Mouse (Mus musculus) liver, embryonic 15.5 days (tissue): ENCODE measurements around the gene 1600002K03Rik. TPM values are rescaled to one million over a fixed set of nuclear protein-coding genes. Genes with fewer than 3 reads are reported as not detected.

Experiments used
- ATAC-seq: fragments of 200-750 bp; cut with Nextera tagmentation; 2 replicates; pipeline ENCODE4 v1.8.0; 2017; ENCODE audit warnings: moderate number of reproducible peaks, mild to moderate bottlenecking, moderate library complexity; ENCODE audit not compliant: insufficient read depth
- H3K27ac ChIP-seq: fragments of 300-500 bp; sonication (generic); replicated peaks from 2 replicates; pipeline ENCODE4 v1.5.1; 2015; ENCODE audit warnings: mild to moderate bottlenecking, inconsistent platforms
- H3K27me3 ChIP-seq: fragments of 300-500 bp; sonication (generic); 2 replicates; pipeline ENCODE4 v1.6.1; 2015; ENCODE audit warnings: mild to moderate bottlenecking, inconsistent platforms
- H3K36me3 ChIP-seq: fragments of 300-500 bp; sonication (generic); replicated peaks from 2 replicates; pipeline ENCODE4 v1.6.1; 2015; ENCODE audit warnings: moderate library complexity, mild to moderate bottlenecking, inconsistent platforms
- H3K4me1 ChIP-seq: fragments of 300-500 bp; sonication (generic); replicated peaks from 2 replicates; pipeline ENCODE4 v1.6.1; 2015; ENCODE audit warnings: inconsistent platforms
- H3K4me2 ChIP-seq: fragments of 300-500 bp; sonication (generic); 2 replicates; pipeline ENCODE4 v1.6.1; 2015; ENCODE audit warnings: moderate library complexity, mild to moderate bottlenecking, inconsistent platforms
- H3K4me3 ChIP-seq: fragments of 300-500 bp; sonication (generic); replicated peaks from 2 replicates; pipeline ENCODE4 v1.5.1; 2015; ENCODE audit warnings: mild to moderate bottlenecking, inconsistent platforms
- H3K9ac ChIP-seq: fragments of 300-500 bp; sonication (generic); 2 replicates; pipeline ENCODE4 v1.6.1; 2015; ENCODE audit warnings: moderate library complexity, mild to moderate bottlenecking, inconsistent platforms
- H3K9me3 ChIP-seq: fragments of 300-500 bp; sonication (generic); replicated peaks from 2 replicates; pipeline ENCODE4 v1.6.1; 2016; ENCODE audit warnings: inconsistent platforms
- WGBS: fragments of 180-500 bp; shearing (Covaris S2); methylation state at CpG from one replicate; pipeline ENCODE4 v1.1.7; 2015; ENCODE audit warnings: mixed read lengths; ENCODE audit not compliant: insufficient replicate concordance; 5-methylcytosine and 5-hydroxymethylcytosine counted together
- polyA plus RNA-seq: library from polyadenylated mRNA; unstranded; fragments of >200 nt; fragmentation: Nextera tagmentation; extraction: Ambion mirVana; gene quantifications from 2 replicates; pipeline ENCODE4 v1.2.1, GENCODE M21; 2015

Gene 1600002K03Rik
- polyA plus RNA-seq, 1 experiment from 2014 or later: 10.1 TPM

GRCm38 (mm10) chr10:80170052-80170451 lies 2.7 kb upstream of the 1600002K03Rik start:
- no peak for ATAC-seq
- Histone ChIP-seq H3K27ac (no peak overlapping the region), H3K36me3 (peaks cover 30% of the 10 kb centered on the region), H3K4me3 (no peak overlapping the region), H3K9ac (no peak overlapping the region), H3K4me1 (peaks cover 79% of the 10 kb centered on the region), H3K4me2 (no peak overlapping the region), H3K27me3 (no peaks in the 10 kb centered on the region), H3K9me3 (no peaks in the 10 kb centered on the region)
- 93% methylated on average over 16 of the region's 16 CpGs for WGBS

GRCm38 (mm10) chr10:80170601-80171021 lies 2.1 kb upstream of the 1600002K03Rik start:
- ATAC-seq: no peak
- Histone ChIP-seq H3K27me3 (no peaks in the 10 kb centered on the region), H3K4me3 (no peak overlapping the region), H3K9me3 (no peaks in the 10 kb centered on the region), H3K27ac (no peak overlapping the region), H3K36me3 (peaks cover 30% of the 10 kb centered on the region), H3K4me2 (no peak overlapping the region), H3K4me1 (peaks cover 78% of the 10 kb centered on the region), H3K9ac (no peak overlapping the region)
- 91% methylated on average over 19 of the region's 19 CpGs for WGBS

GRCm38 (mm10) chr10:80171252-80171651 lies 1.5 kb upstream of the 1600002K03Rik start:
- Histone ChIP-seq H3K4me2 (no peak overlapping the region), H3K27ac (no peak overlapping the region), H3K4me3 (no peak overlapping the region), H3K4me1 (peaks cover 76% of the 10 kb centered on the region), H3K36me3 (peaks cover 30% of the 10 kb centered on the region), H3K9ac (no peak overlapping the region), H3K9me3 (no peaks in the 10 kb centered on the region), H3K27me3 (no peaks in the 10 kb centered on the region)
- WGBS: 88% methylated on average over 15 of the region's 15 CpGs
- ATAC-seq: no peak

- WGBS: 89% methylated on average over 45 of the region's 45 CpGs
- Histone ChIP-seq H3K27me3 (no peaks in the 10 kb centered on the region; the same call in 1 of the 2 replicates), H3K4me1 (peaks cover 69% of the 10 kb centered on the region), H3K9me3 (no peaks in the 10 kb centered on the region), H3K4me2 (peak overlapping the region; percentile 84), H3K4me3 (peak overlapping the region; percentile 74), H3K9ac (peak overlapping the region; percentile 67), H3K36me3 (peaks cover 30% of the 10 kb centered on the region), H3K27ac (peak overlapping the region; percentile 89)
- ATAC-seq: no peak
These were observed 801 bp upstream of the 1600002K03Rik start for GRCm38 (mm10) chr10:80171760-80172526.

- peak overlapping the region; percentile 89 for H3K27ac ChIP-seq
- H3K27me3 ChIP-seq: peaks cover 14% of the 10 kb centered on the region
- peak overlapping the region; percentile 84 for H3K4me2 ChIP-seq
- WGBS: 1% methylated on average over 11 of the region's 11 CpGs
- ATAC-seq: no peak
- H3K9ac ChIP-seq: peak overlapping the region; percentile 67
- H3K4me3 ChIP-seq: peak overlapping the region; percentile 74
- peaks cover 65% of the 10 kb centered on the region for H3K4me1 ChIP-seq
- no peaks in the 10 kb centered on the region for H3K9me3 ChIP-seq
- peaks cover 30% of the 10 kb centered on the region for H3K36me3 ChIP-seq
These were observed 614 bp downstream of the 1600002K03Rik start for GRCm38 (mm10) chr10:80173358-80173757.

- Histone ChIP-seq H3K27me3 (peaks cover 21% of the 10 kb centered on the region), H3K27ac (peak overlapping the region; percentile 45), H3K9me3 (no peaks in the 10 kb centered on the region), H3K4me1 (peaks cover 58% of the 10 kb centered on the region), H3K4me2 (no peak overlapping the region), H3K4me3 (no peak overlapping the region), H3K9ac (0 out of 2 replicates have a peak overlapping the region, but pooled peaks have one; percentile 8), H3K36me3 (peaks cover 30% of the 10 kb centered on the region)
- WGBS: 76% methylated on average over 10 of the region's 10 CpGs
- no peak for ATAC-seq
These were observed 1.4 kb downstream of the 1600002K03Rik start for GRCm38 (mm10) chr10:80173955-80174640.

- Histone ChIP-seq H3K9me3 (no peaks in the 10 kb centered on the region), H3K36me3 (peaks cover 27% of the 10 kb centered on the region), H3K27ac (peak overlapping the region; percentile 45; the same call in 1 of the 2 replicates), H3K4me3 (no peak overlapping the region), H3K4me1 (peaks cover 60% of the 10 kb centered on the region), H3K9ac (0 out of 2 replicates have a peak overlapping the region, but pooled peaks have one; percentile 8), H3K4me2 (no peak overlapping the region), H3K27me3 (peaks cover 27% of the 10 kb centered on the region)
- WGBS: 42% methylated on average over 2 of the region's 2 CpGs
- no peak for ATAC-seq
These were observed 2.0 kb downstream of the 1600002K03Rik start for GRCm38 (mm10) chr10:80174705-80175104.

- H3K27ac ChIP-seq: no peak overlapping the region
- H3K4me2 ChIP-seq: no peak overlapping the region
- H3K9me3 ChIP-seq: no peaks in the 10 kb centered on the region
- no peak for ATAC-seq
- WGBS: 28% methylated on average over 4 of the region's 4 CpGs
- H3K4me1 ChIP-seq: peaks cover 55% of the 10 kb centered on the region
- H3K36me3 ChIP-seq: peaks cover 17% of the 10 kb centered on the region
- peaks cover 37% of the 10 kb centered on the region for H3K27me3 ChIP-seq
- H3K9ac ChIP-seq: no peak overlapping the region
- no peak overlapping the region for H3K4me3 ChIP-seq
These were observed 3.0 kb downstream of the 1600002K03Rik start for GRCm38 (mm10) chr10:80175536-80176269.

- Histone ChIP-seq H3K9me3 (no peaks in the 10 kb centered on the region), H3K4me3 (no peak overlapping the region), H3K9ac (no peak overlapping the region), H3K4me2 (no peak overlapping the region), H3K27me3 (peaks cover 44% of the 10 kb centered on the region), H3K4me1 (peaks cover 52% of the 10 kb centered on the region), H3K36me3 (peaks cover 11% of the 10 kb centered on the region), H3K27ac (no peak overlapping the region)
- WGBS: 73% methylated on average over 5 of the region's 5 CpGs
- no peak for ATAC-seq
These were observed 3.6 kb downstream of the 1600002K03Rik start for GRCm38 (mm10) chr10:80176270-80176834.

GRCm38 (mm10) chr10:80177441-80178279 lies 4.9 kb downstream of the 1600002K03Rik start:
- no peak overlapping the region for H3K27ac ChIP-seq
- no peak for ATAC-seq
- H3K9me3 ChIP-seq: no peaks in the 10 kb centered on the region
- 67% methylated on average over 7 of the region's 7 CpGs for WGBS
- H3K36me3 ChIP-seq: no peaks in the 10 kb centered on the region
- no peak overlapping the region for H3K9ac ChIP-seq
- H3K27me3 ChIP-seq: peaks cover 57% of the 10 kb centered on the region
- no peak overlapping the region for H3K4me2 ChIP-seq
- H3K4me1 ChIP-seq: peaks cover 40% of the 10 kb centered on the region
- H3K4me3 ChIP-seq: no peak overlapping the region
